Mouse (Mus musculus) hindbrain, embryonic 13.5 days (tissue): ENCODE measurements around the gene Galnt18. TPM values are rescaled to one million over a fixed set of nuclear protein-coding genes. Genes with fewer than 3 reads are reported as not detected.

ENCODE experiments used
- ATAC-seq: fragments of 200-750 bp; cut with Nextera tagmentation; 2 replicates; pipeline ENCODE4 v1.8.0; 2017; ENCODE audit warnings: moderate TSS enrichment; ENCODE audit not compliant: low FRiP score
- H3K27ac ChIP-seq: fragments of 300-500 bp; sonication (generic); 2 replicates; pipeline ENCODE4 v1.5.1; 2015; ENCODE audit warnings: inconsistent platforms, mild to moderate bottlenecking, moderate library complexity
- H3K27me3 ChIP-seq: fragments of 300-500 bp; sonication (generic); 2 replicates; pipeline ENCODE4 v1.6.1; 2015; ENCODE audit warnings: mild to moderate bottlenecking, inconsistent platforms
- H3K36me3 ChIP-seq: fragments of 300-500 bp; sonication (generic); 2 replicates; pipeline ENCODE4 v1.6.1; 2015; ENCODE audit warnings: mild to moderate bottlenecking, inconsistent platforms
- H3K4me1 ChIP-seq: fragments of 300-500 bp; sonication (generic); replicated peaks from 2 replicates; pipeline ENCODE4 v1.6.1; 2015; ENCODE audit warnings: inconsistent platforms
- H3K4me2 ChIP-seq: fragments of 300-500 bp; sonication (generic); 2 replicates; pipeline ENCODE4 v1.6.1; 2015; ENCODE audit warnings: inconsistent platforms, mild to moderate bottlenecking, moderate library complexity
- H3K4me3 ChIP-seq: fragments of 300-500 bp; sonication (generic); 2 replicates; pipeline ENCODE4 v1.5.1; 2015; ENCODE audit warnings: mild to moderate bottlenecking, inconsistent platforms
- H3K9ac ChIP-seq: fragments of 300-500 bp; sonication (generic); 2 replicates; pipeline ENCODE4 v1.6.1; 2015; ENCODE audit warnings: mild to moderate bottlenecking, inconsistent platforms
- H3K9me3 ChIP-seq: fragments of 300-500 bp; sonication (generic); 2 replicates; pipeline ENCODE4 v1.6.1; 2016; ENCODE audit warnings: inconsistent platforms
- WGBS: fragments of 180-500 bp; shearing (Covaris S2); methylation state at CpG from one replicate; pipeline ENCODE4 v1.1.7; 2015; 5-methylcytosine and 5-hydroxymethylcytosine counted together
- polyA plus RNA-seq: library from polyadenylated mRNA; unstranded; fragments of >200 nt; fragmentation: Nextera tagmentation; extraction: Ambion mirVana; gene quantifications from 2 replicates; pipeline ENCODE4 v1.2.1, GENCODE M21; 2015

The Galnt18 gene
- polyA plus RNA-seq = 10.4 and 10.6 TPM in 2 replicates

DNA sequence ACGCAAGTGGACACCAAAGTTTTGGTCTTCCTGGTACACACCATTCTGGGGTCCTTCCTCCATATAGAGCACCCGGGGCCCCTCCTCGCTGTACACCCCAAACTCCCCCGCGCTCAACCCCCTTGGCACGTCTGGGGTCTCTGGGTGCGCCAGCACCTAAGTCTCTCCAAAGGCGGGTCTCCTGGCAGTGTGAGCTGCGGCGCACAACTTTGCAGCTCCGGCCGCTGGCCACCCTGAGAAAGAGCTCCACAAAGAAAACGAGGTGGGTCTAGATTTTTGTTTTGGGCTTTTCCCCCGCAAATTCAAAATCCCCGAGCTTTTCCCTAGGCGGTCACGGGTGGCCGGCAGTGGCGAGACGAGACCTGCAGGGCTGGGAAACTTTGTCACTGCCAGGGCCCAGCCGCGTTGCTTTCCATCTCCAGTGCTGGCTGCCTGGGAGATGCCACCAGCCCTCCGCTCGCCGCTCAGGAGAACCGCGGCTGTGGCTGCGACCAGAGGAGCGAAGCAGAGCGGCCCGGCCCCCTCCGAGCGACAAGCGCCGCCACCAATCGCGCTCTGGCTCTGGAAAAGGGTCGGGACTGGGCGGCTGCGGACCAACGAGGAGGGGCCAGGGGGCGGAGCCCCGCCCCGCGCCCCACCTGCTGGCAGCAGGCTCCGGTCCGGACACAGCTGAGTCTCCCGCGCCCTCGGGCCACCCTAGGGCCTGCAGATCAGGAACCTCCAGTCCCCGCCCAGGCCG, at the start of gene Galnt18:
TSS of gene Galnt18 (minus strand) at position 474 of the 739 bp plus-strand sequence.
- WGBS = under 1% methylated on average over 52 of the region's 52 CpGs
- peak; percentile 96 for ATAC-seq
- Histone ChIP-seq H3K27me3 (peaks cover 25% of the 10 kb centered on the region), H3K36me3 (no peaks in the 10 kb centered on the region), H3K9ac (peak within 1 kb of the TSS; percentile 72), H3K27ac (peak within 1 kb of the TSS; percentile 42; the same call in 1 of the 2 replicates), H3K4me1 (peaks cover 28% of the 10 kb centered on the region), H3K4me2 (peak within 1 kb of the TSS; percentile 97), H3K9me3 (no peaks in the 10 kb centered on the region), H3K4me3 (peak within 1 kb of the TSS; percentile 54)

- no peak overlapping the region for H3K4me3 ChIP-seq
- H3K27ac ChIP-seq = no peak overlapping the region
- no peaks in the 10 kb centered on the region for H3K36me3 ChIP-seq
- no peaks in the 10 kb centered on the region for H3K4me1 ChIP-seq
- ATAC-seq = no peak
- H3K9ac ChIP-seq = no peak overlapping the region
- H3K27me3 ChIP-seq = no peaks in the 10 kb centered on the region
- no peak overlapping the region for H3K4me2 ChIP-seq
- 89% methylated on average over 1 of the region's 1 CpGs for WGBS
- H3K9me3 ChIP-seq = no peaks in the 10 kb centered on the region
These were observed 47.6 kb upstream of the Galnt18 start for GRCm38 (mm10) chr7:111827337-111827736.

DNA sequence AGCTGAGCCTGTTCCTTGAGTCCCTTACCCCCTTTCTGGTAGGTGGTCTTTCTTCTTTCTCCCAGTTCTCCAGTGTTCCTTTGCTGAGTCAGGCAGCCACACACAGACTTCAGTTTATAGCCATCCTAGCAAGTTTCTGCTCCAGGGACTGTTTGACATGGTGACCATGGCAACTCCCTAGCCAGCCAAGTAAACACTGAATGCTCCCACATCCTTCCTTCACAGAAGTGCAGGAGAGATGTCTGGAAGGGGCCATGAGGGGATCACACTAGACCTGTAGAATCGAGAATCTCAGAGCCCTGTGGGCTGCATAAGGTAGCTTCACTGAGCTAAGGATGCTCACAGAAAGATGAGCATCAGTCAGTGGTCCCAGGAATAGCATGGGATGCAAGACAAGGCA, 33.3 kb upstream of the Galnt18 start:
- Histone ChIP-seq H3K9me3 (no peaks in the 10 kb centered on the region), H3K4me2 (no peak overlapping the region)
- WGBS = 56% methylated on average over 1 of the region's 1 CpGs

GRCm38 (mm10) chr7:111811036-111811435, 31.3 kb upstream of the Galnt18 start:
- H3K4me2 ChIP-seq = no peak overlapping the region
- no peak overlapping the region for H3K9ac ChIP-seq
- H3K36me3 ChIP-seq = no peaks in the 10 kb centered on the region
- ATAC-seq = no peak
- H3K9me3 ChIP-seq = no peaks in the 10 kb centered on the region
- H3K4me3 ChIP-seq = no peak overlapping the region
- H3K27me3 ChIP-seq = no peaks in the 10 kb centered on the region
- WGBS = 77% methylated on average over 2 of the region's 2 CpGs
- no peak overlapping the region for H3K27ac ChIP-seq
- H3K4me1 ChIP-seq = no peaks in the 10 kb centered on the region

More for the DNA sequence above, 33.3 kb upstream of the Galnt18 start:
- Histone ChIP-seq H3K36me3 (no peaks in the 10 kb centered on the region), H3K9ac (no peak overlapping the region), H3K27ac (no peak overlapping the region), H3K27me3 (no peaks in the 10 kb centered on the region), H3K4me3 (no peak overlapping the region), H3K4me1 (no peaks in the 10 kb centered on the region)
- ATAC-seq = no peak

GRCm38 (mm10) chr7:111809796-111810195, 30.0 kb upstream of the Galnt18 start:
- Histone ChIP-seq H3K9ac (no peak overlapping the region), H3K27me3 (no peaks in the 10 kb centered on the region), H3K36me3 (no peaks in the 10 kb centered on the region), H3K4me1 (no peaks in the 10 kb centered on the region), H3K9me3 (no peaks in the 10 kb centered on the region), H3K4me3 (no peak overlapping the region), H3K27ac (no peak overlapping the region), H3K4me2 (no peak overlapping the region)
- 68% methylated on average over 3 of the region's 3 CpGs for WGBS
- ATAC-seq = no peak

DNA sequence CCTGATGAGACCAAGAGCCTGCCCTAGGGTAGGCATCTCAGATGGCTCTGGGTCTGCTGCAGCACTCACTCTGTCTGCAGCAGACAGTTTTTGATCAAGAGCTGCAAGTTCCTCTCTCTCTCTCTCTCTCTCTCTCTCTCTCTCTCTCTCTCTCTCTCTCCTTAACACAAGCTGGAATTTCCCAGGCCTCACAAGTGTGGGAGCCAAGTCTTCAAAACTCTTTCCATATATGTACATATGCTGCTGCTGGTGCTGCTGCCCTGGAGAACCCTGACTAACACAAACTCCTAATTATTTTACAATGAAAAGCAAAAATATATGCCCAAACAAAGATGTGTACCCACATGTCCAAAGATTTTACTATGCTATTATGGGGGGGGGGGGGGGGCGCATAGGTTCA, 26.3 kb upstream of the Galnt18 start:
- no peak for ATAC-seq
- Histone ChIP-seq H3K4me2 (no peak overlapping the region), H3K27ac (no peak overlapping the region), H3K9me3 (no peaks in the 10 kb centered on the region), H3K4me3 (no peak overlapping the region), H3K36me3 (no peaks in the 10 kb centered on the region), H3K4me1 (no peaks in the 10 kb centered on the region), H3K27me3 (no peaks in the 10 kb centered on the region), H3K9ac (no peak overlapping the region)
- 94% methylated on average over 1 of the region's 1 CpGs for WGBS

DNA sequence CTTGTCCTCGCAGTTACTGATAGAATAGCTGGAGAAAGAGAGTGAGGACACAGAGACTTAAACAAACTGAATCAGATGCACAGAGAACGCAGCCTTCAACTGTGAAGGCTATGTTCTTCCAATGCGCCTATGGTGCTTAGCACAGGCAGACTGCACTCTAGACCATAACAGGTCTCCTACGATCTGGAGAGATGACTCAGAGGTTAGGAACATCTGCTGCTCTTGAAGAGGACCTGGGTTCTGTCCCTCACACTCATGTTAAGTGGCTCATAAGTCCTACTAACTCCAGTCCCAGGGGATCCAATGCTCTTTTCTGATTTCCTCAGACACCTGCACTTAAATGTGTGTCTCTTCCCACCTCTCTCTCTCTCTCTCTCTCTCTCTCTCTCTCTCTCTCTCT, 24.9 kb upstream of the Galnt18 start:
- Histone ChIP-seq H3K9ac (no peak overlapping the region), H3K4me1 (no peaks in the 10 kb centered on the region), H3K4me2 (no peak overlapping the region), H3K4me3 (no peak overlapping the region), H3K36me3 (no peaks in the 10 kb centered on the region), H3K27me3 (no peaks in the 10 kb centered on the region), H3K9me3 (no peaks in the 10 kb centered on the region), H3K27ac (no peak overlapping the region)
- 91% methylated on average over 4 of the region's 4 CpGs for WGBS
- ATAC-seq = no peak

DNA sequence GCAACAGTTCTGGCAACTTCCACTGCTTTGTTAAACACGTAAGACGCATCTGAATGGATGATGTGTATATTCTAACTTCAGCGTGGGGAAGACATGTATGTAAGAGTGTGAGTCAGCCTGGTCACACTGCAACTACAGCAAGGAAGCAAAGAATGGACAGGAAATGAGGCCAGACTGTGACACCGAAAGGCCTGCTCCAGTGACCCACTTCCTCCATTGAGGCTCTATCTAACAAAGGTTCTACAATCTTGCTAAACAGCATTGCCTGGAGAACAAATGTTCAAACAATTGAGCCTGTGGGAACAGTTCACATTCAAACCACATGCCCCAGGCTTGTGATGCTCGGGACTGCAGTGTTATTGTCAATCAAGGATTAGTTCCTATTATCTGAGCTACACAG, 21.0 kb upstream of the Galnt18 start:
- Histone ChIP-seq H3K27ac (no peak overlapping the region), H3K27me3 (no peaks in the 10 kb centered on the region), H3K4me2 (no peak overlapping the region), H3K4me3 (no peak overlapping the region), H3K9me3 (no peaks in the 10 kb centered on the region), H3K36me3 (no peaks in the 10 kb centered on the region), H3K9ac (no peak overlapping the region), H3K4me1 (no peaks in the 10 kb centered on the region)
- no peak for ATAC-seq
- 78% methylated on average over 5 of the region's 5 CpGs for WGBS

DNA sequence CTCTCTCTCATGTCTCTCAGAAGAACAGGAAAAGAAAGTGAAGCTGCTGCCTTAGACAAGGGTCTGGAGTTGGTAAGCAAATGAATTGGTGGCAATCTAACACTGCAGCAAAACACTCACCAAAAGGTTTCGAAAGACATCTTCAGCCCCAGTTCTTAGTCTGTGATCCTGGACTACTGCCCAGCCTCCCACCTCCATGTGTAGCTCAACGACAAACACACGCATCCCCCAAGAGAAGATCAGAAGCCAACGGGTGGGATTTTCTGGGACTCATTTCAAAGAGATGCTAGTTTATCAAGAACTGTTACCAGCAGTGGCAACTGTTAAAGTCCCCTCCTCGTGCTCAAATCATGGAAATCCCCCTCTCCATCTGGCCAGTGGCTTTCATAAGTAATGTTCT, 20.3 kb upstream of the Galnt18 start:
- ATAC-seq = no peak
- H3K4me3 ChIP-seq = no peak overlapping the region
- H3K9ac ChIP-seq = no peak overlapping the region
- no peaks in the 10 kb centered on the region for H3K36me3 ChIP-seq
- 88% methylated on average over 5 of the region's 5 CpGs for WGBS
- no peaks in the 10 kb centered on the region for H3K9me3 ChIP-seq
- H3K27me3 ChIP-seq = no peaks in the 10 kb centered on the region
- no peaks in the 10 kb centered on the region for H3K4me1 ChIP-seq
- H3K4me2 ChIP-seq = no peak overlapping the region
- no peak overlapping the region for H3K27ac ChIP-seq

GRCm38 (mm10) chr7:111799021-111799420, 19.2 kb upstream of the Galnt18 start:
- Histone ChIP-seq H3K27ac (no peak overlapping the region), H3K9me3 (no peaks in the 10 kb centered on the region), H3K4me2 (no peak overlapping the region), H3K4me3 (no peak overlapping the region), H3K9ac (no peak overlapping the region), H3K27me3 (no peaks in the 10 kb centered on the region), H3K36me3 (no peaks in the 10 kb centered on the region), H3K4me1 (no peaks in the 10 kb centered on the region)
- no peak for ATAC-seq
- WGBS = 77% methylated on average over 5 of the region's 5 CpGs

DNA sequence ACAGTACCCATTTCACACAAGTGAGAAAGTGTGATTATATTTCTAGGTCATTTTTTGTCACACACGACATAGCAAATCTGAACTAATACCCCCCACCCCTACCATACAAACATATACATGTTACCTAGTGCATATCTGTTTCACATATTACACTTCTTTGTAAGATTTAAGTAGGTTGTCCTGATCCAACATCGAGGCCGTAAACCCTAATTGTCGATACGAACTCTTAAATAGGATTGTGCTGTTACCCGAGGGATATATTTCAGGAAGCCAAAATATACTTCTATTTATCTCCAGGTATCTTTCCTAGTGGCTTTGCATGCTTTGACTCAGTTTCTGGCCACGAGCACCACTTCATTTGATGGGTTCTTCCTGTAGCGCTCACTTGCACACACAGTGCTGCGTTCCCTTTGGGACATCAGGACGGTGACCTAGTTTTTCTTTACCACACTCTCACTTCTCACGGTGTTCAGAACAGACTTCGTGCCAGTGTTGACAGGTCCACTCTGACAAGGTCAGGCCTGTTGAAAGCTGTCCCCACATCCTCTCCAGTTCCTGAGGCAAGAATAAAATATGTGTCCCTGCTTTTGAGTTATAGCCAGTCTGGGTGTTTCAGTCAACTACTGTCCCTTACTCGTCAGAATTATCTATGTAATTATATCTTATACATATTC, 17.7 kb upstream of the Galnt18 start:
- Histone ChIP-seq H3K4me3 (no peak overlapping the region), H3K27ac (no peak overlapping the region), H3K27me3 (no peaks in the 10 kb centered on the region), H3K9ac (no peak overlapping the region), H3K36me3 (no peaks in the 10 kb centered on the region), H3K9me3 (no peaks in the 10 kb centered on the region), H3K4me2 (no peak overlapping the region), H3K4me1 (no peaks in the 10 kb centered on the region)
- ATAC-seq = no peak
- 90% methylated on average over 13 of the region's 13 CpGs for WGBS

GRCm38 (mm10) chr7:111795059-111795458, 15.3 kb upstream of the Galnt18 start:
- Histone ChIP-seq H3K4me2 (no peak overlapping the region), H3K36me3 (no peaks in the 10 kb centered on the region), H3K27ac (no peak overlapping the region), H3K4me1 (peaks cover 5% of the 10 kb centered on the region; the same call in 1 of the 2 replicates), H3K4me3 (no peak overlapping the region), H3K27me3 (no peaks in the 10 kb centered on the region), H3K9ac (no peak overlapping the region), H3K9me3 (no peaks in the 10 kb centered on the region)
- ATAC-seq = no peak

DNA sequence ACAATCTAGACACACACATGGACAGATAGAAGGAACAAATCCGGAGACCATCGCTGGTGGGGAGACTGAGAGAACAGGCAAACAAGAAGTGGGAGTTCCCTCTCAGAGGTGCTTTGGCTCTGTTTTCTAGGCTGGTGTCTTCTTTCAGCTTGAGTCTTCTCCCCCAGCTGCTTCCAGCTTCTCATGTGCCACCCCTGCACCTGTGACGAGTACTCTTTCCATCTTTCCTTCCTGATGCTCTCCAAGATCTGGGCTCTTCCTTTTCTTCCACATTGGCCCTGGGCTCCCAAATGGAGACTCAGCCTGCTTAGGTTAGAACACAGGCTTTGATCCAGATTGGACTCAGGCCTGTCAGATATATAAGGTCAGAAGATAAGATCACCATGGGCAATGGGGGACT, 12.4 kb upstream of the Galnt18 start:
- H3K27ac ChIP-seq = no peak overlapping the region
- no peak overlapping the region for H3K9ac ChIP-seq
- ATAC-seq = no peak
- no peak overlapping the region for H3K4me3 ChIP-seq
- 92% methylated on average over 3 of the region's 3 CpGs for WGBS
- H3K9me3 ChIP-seq = no peaks in the 10 kb centered on the region
- H3K4me2 ChIP-seq = no peak overlapping the region
- no peaks in the 10 kb centered on the region for H3K36me3 ChIP-seq
- H3K27me3 ChIP-seq = no peaks in the 10 kb centered on the region
- peaks cover 5% of the 10 kb centered on the region; the same call in 1 of the 2 replicates for H3K4me1 ChIP-seq
